Mouse (Mus musculus) adrenal gland, postnatal 10 days (tissue): Measurements from ENCODE around the gene Dph7. TPM values are rescaled to one million over a fixed set of nuclear protein-coding genes. Genes with fewer than 3 reads are reported as not detected.

Experiments used
- DNase-seq: peaks from one replicate; pipeline ENCODE4 v3.0.0; 2021; ENCODE audit warnings: mixed read lengths
- microRNA-seq: library from miRNA; unstranded; fragments of <30 nt; microRNA quantifications from one replicate; pipeline ENCODE4 v1.2.0, GENCODE M21; 2021
- total RNA-seq, 2 experiments: library from RNA; stranded (reverse); gene quantifications; 2 replicates each; pipeline ENCODE4 v1.2.3; 2021

Dph7 gene
- total RNA-seq, 2 experiments from 2014 or later, result 10.0 to 16.0 TPM

DNA sequence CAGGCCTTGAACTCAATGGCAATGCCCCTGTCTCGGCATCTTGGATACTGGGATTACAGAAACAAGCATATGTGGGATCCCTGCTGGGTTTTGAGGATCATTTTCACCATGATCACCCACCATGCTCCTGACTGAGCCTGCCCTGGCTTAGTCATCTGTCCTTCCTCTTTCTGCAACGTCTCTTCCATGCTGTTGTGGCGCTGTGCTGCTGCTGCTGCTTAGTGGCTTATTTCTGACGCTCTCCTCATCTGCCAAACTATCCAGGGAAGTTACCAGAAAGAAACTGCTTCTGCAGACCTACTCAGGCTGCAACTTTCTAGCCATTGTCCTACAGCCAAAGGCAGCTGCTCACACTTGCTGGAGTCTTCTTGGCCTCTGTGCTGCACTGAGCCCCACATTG, 8.2 kb downstream of the Dph7 start:
- DNase-seq, result no peak

DNA sequence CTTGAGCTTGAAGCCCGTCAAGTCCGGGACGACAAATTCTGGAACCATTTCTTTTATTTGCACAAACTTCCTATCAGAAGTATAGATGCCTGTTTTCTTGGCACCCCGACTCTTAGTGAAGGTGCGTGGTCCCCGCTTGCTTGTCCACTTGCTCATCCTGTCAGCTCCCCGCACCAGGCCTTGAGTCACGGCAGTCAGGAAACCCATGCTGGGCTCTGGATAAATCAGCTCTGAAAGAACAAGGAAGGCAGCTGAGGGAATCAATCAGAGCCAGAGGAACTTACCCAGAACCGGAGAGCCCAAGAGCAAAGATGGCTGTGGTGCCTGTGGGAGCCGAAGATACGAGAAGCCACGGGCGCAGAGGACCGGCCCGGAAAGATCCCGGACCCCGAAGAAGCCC, 12.3 kb downstream of the Dph7 start:
- DNase-seq, result peak; percentile 43

DNA sequence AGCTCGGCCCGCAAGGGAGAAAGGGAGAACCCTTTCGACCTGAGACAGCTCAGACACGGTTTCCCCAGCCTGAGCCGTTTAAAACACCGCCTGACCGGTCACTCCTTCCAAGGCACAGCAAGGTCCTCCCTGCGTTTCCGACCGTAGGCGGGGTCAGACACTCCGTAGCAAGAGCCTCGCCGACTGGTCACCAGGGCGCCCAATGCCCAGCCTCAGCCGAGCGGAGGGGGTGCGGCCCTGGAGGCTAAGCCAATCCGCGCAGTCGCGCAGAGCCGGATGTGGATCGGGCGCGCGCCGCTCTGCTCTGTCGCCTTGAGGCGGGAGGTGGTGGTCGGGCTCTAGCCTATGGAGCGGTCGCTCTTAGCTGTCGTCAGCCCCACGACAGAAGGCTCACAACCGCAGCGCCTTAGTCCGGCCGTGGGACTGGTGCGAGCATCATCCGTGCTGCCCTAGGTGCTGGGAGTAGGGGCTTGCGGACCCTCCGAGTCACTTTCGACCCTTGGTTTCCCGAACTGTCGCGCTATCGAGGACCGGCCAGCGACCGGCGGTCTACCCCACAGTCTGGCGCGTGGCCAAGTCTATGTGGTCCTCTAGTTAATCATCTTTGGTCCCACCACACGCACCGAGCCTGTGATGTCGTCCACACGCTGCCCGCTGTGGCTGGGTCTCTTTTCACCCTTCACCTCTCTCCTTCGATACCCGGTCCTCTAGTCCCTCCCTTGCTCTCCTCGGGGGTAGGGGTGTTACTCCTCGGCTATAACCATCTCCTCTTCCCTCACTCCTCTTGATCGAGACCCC, 12.9 kb downstream of the Dph7 start, which contains the start of gene Mrpl41:
TSS of gene Mrpl41 (minus strand) at position 193 of the 798 bp plus-strand sequence.
- DNase-seq, result peak; percentile 97

DNA sequence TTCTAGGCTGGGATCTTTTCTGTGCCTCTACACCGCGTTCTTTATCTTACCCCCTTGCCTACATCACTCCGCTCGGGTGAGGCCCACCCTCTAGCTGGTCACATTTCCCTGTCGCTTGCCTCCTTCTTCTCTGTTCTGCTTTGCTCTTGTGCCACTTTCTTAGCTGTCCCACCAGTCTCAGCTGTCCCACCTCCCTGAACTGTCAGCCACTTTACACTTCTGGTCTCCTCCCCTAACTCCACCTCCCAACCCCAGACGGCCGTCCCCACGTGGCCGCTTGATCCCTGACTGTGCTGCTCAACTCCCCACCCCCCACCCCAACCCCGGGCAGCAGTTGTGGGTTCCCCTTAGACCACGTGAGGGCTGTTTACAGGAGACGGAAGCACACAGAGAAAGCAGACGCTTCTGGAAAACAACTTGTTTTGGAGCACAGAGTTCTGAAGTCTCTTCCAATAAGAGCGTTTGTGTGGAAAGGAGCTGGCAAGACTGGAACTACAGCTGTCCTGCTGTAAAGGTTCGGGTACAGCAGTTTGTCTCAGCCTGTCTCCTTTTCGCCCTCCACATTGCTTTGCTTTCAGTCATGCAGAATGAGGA, 13.6 kb downstream of the Dph7 start, which contains the start of gene Pnpla7:
TSS of gene Pnpla7 (plus strand) at position 330 of the 594 bp plus-strand sequence.
- peak; percentile 88 for DNase-seq

DNA sequence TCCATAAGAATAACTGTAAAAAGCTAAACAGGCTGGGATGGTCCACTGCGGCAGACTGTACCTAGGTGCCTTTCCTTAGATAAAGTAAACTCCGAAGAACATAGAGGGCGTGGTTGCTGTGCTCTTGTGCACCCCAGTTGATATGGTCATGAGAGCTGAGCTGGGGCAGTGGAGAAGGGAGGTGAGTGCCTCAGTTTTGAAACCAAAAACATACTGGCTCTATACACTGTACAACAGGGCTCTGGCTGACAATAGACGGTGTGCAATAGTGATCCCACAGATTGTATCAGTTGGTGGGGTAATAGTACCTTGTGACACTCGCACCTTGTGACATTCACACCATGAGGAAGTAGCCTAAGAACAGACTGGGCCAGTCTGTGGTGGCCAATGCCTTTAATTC, 14.8 kb downstream of the Dph7 start:
- DNase-seq, result no peak

DNA sequence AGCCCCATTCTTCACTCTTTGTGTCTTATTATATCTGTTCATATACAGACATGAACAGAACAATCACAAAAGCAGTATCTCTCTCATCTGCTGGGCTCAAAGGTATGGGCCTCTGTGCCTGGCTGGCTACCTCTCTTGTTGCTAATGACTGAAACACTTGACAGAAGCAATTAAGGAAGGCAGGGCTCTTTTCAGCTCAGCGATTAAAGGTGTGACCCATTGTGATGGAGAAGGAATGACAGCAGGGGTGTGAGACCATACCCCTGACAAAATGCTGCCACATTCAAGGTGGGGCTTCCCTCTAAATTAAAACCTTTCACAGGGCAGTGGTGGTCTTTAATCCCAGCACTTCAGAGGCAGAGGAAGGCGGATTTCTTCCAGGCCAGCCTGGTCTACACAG, 25.6 kb downstream of the Dph7 start:
- no peak for DNase-seq

DNA sequence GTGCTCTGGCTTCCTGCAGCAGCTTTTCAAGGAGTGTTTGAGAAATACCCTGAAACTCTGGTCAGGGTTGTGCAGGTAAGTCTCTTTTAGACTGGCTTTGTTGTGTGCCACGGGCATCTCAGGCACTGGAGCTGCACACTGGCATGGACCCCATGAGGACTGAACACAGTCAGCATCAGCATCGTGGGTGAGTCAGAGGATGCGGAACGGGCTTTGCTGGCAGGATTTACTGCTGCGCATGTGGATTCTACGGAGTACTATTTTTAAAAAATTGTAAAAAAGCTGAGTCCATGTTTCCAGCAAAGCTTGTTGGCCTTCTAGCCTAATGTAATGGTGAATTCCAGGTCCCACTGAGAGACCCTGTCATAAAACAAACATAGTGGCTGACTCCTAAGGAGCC, 33.1 kb downstream of the Dph7 start:
- DNase-seq, result peak; percentile 33

DNA sequence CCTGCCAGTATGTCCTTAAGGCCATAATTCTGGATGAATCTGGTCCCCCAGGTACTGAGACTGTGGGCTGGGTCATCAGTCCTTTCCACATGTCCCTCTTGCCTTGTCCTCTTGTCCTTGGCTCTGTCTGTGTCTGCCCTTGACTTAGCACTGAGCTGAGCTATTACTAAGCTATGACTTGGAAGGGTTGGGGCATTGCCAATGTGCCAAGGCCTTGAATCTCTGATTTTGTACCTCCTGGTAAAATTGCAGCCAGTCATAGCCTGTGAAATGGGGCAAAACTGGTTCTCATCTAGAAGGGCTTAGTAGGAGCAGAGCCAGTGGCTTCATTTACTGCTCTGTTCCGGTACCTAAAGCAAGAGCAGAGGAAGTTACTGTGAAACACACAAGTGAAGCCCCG, 34.3 kb downstream of the Dph7 start:
- DNase-seq, result peak; percentile 81

DNA sequence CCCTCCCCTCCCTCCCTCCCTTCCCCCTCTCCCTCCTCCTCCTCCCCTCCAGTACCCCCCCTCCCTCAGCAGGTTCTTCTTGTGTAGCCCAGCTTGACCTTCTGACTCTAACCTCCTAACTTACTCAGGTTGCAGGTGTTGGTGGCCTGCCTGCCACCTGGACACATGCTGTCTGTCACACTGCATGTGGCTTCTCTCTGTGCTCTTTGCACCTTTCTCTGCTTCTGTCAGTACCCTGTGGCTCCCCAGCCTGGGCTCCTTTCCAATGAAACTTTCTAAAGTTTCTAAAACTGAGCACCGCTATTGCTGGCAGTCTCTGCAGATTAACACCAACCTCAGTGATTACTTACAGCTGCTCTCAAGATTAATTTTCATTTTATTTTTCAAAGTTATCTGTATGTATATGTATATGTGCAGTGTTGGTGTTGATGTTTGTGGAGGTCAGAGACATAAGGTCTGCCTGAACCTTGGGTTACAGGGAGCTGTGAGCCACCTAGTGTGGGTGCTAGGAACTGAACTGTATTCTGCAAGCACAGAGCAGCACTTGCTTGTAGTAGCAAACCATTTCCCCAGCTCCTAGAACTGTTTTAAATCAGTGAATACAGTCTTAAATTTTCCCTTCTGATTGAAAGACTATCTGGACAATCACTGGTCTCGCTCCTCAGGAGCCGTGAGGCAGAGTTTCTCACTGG, 38.5 kb downstream of the Dph7 start:
- DNase-seq, result peak; percentile 74

DNA sequence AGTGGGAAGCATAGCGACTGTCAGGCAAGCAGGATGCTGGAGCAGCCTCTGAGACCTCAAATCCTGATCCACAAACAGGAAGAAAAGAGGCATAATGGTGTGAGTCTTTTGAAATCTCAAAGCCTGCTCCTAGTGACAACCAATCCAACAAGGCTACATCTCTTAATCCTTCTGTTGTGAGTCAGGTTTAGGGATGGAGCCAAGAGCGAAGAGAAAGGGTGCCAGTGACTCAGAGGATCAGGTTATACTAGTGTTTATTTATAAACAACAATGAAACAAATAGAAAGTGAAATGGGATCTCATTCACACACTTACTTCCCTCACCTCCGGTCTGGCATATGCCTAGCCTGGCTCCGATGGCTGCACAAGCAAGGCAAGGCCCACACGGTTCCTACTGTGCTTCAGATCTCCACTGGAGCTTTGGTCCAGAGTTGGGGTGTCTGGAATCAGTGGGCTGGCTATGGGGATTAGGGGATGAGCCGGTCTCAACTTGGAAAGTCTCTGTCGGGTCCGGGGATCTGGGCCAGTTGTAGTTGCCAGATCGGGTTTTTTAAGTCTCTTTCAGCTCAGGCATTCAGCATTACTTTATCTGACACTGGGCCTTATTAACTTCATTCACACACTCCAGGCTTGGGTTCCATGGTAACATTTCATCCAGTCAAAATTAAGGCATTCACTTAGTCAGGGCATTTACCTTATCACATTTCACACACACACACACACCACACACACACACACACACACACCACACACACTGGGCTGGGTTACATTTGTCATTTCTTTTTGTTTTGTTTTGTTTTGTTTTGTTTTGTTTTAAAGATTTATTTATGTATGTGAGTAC, 42.0 kb downstream of the Dph7 start:
- DNase-seq, result no peak

DNA sequence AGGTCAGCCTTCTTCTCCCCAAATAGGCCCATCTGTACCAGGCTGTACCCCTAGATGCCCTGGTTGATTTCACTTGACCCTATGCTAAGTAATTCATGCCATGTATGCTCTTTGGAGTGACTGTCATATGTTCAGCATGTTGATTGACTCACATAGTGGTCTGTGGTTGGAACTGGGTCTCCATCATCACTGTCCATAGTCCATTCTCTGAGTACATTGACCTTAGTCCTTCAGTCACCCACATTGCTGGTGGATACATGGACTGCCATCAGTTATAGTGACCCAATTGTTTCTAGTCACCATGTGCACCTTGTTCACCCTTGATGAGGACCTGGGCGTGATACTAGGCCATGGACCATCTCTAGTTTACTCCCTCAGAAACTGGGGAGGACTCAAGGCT, 44.6 kb downstream of the Dph7 start:
- DNase-seq, result no peak

DNA sequence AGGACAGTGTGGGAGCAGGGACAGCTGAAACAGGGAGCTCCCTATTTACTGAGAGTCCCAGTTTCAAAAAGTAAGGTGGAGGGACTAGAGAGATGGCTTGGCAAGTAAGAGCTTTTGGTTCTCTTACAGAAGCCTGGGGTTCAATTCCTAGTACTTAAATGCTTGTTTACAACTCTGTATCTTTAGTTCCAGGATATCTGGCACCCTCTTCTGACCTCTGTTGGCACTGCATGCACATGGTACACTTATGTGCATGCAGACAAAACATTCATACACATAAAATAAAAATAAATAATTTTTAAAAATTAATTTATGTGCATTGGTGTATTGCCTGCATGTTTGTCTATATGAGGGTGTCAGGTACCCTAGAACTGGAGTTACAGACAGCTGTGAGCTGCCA, 46.0 kb downstream of the Dph7 start:
- no peak for DNase-seq

Small RNA genes lying within 50 kb of the gene (microRNA-seq; reads per million reads assigned to microRNA genes)
- gene Gm22875, result not detected

Other genes starting within 250 kb of the Dph7 start
- 1 to 10 TPM; 2.1 to 5.8 TPM for gene Cacna1b, start 199.2 kb upstream of the Dph7 start, total RNA-seq
- 10 to 100 TPM; 54.1 to 75.4 TPM for gene Ehmt1, start 42.8 kb upstream of the Dph7 start, total RNA-seq
- 10 to 100 TPM; 14.2 to 25.4 TPM for gene Arrdc1, start 27.1 kb upstream of the Dph7 start, total RNA-seq
- 10 to 100 TPM; 24.6 to 28.0 TPM for gene Zmynd19, start 12.6 kb upstream of the Dph7 start, total RNA-seq
- 100 to 1,000 TPM in 1 of 2 experiments, 10 to 100 TPM in 1; 95.2 to 101 TPM for gene Mrpl41, start 12.7 kb downstream of the Dph7 start, total RNA-seq
- 10 to 100 TPM; 37.4 to 43.1 TPM for gene Pnpla7, start 13.6 kb downstream of the Dph7 start, total RNA-seq
- 10 to 100 TPM; 53.4 to 68.3 TPM for gene Nsmf, start 92.0 kb downstream of the Dph7 start, total RNA-seq
- gene Entpd8, start 117.9 kb downstream of the Dph7 start, total RNA-seq, result 1 to 10 TPM; 7.0 to 9.7 TPM
- not detected for gene Noxa1, start 132.7 kb downstream of the Dph7 start, total RNA-seq
- gene Nrarp, start 218.4 kb downstream of the Dph7 start, total RNA-seq, result 10 to 100 TPM; 15.1 to 15.5 TPM
- 10 to 100 TPM; 13.9 to 19.5 TPM for gene Tor4a, start 234.5 kb downstream of the Dph7 start, total RNA-seq
- 10 to 100 TPM; 46.3 to 48.8 TPM for gene Nelfb, start 249.1 kb downstream of the Dph7 start, total RNA-seq